Mouse (Mus musculus): Measurements from ENCODE around the gene Lrmp. TPM values are rescaled to one million over a fixed set of nuclear protein-coding genes. Genes with fewer than 3 reads are reported as not detected.

The Lrmp gene
- total and polyA plus RNA-seq, 3 experiments: 92.3 to 163 (median 155) TPM

- no peak; the same call in 1 of the 2 replicates for TF ChIP-seq POLR2AphosphoS2 (IDR thresholded peaks at IDR 0.05; ENCODE audit: low read depth, low read length)
Measured at GRCm38 (mm10) chr6:145123136-145124060, 7.9 kb downstream of the Lrmp start (continued).

GRCm38 (mm10) chr6:145124621-145125020 lies 9.2 kb downstream of the Lrmp start:
- no peak for DNase-seq (ENCODE audit: extremely low read depth)
- H3K4me2 ChIP-seq (ENCODE audit: insufficient read depth, low read depth, poor library complexity, severe bottlenecking): peak overlapping the region; percentile 18; the same call in 1 of the 2 replicates
- H3K4me1 ChIP-seq (ENCODE audit: control insufficient read depth in 1 of 2, insufficient read depth in 2 of 2): peaks cover 14 to 51% of the 10 kb centered on the region in 2 experiments
- TF ChIP-seq PAX5 (IDR thresholded peaks at IDR 0.05; ENCODE audit: low read length) (no peak), GABPA (IDR thresholded peaks at IDR 0.05; ENCODE audit: insufficient replicate concordance, low read depth, low read length) (no peak), RAD21 (IDR thresholded peaks at IDR 0.05; ENCODE audit: low read depth, low read length) (no peak), ZNF384 (IDR thresholded peaks at IDR 0.05; ENCODE audit: low read depth, low read length) (peak; percentile 56)
- no peak overlapping the region for H3K27ac ChIP-seq (ENCODE audit: insufficient read depth, low read depth)
- H3K27me3 ChIP-seq (replicated peaks): no peaks in the 10 kb centered on the region
- H3K9me3 ChIP-seq (replicated peaks; ENCODE audit: low read length): peaks cover 12% of the 10 kb centered on the region
- H3K36me3 ChIP-seq (replicated peaks in 1 of 2; ENCODE audit: control insufficient read depth in 1 of 2, insufficient read depth in 1 of 2, low read length in 1 of 2): peaks cover 7 to 45% of the 10 kb centered on the region in 2 experiments
- peaks cover 53% of the 10 kb centered on the region for H3K79me2 ChIP-seq (replicated peaks; ENCODE audit: control insufficient read depth, extremely low read depth, insufficient read depth, poor library complexity, severe bottlenecking)
- dilution Hi-C loops (cut with MboI; ENCODE audit: extremely low pct_ligation_motif_present, extremely low pct_unique_long_range_greater_than_20kb, low sequenced_read_pairs): no loop called here
- no peak overlapping the region for H3K4me3 ChIP-seq (replicated peaks in 1 of 3; ENCODE audit: low read depth in 2 of 3, low read length in 2 of 3, poor library complexity in 1 of 3)
- in situ Hi-C loops (cut with MboI; ENCODE audit: low pct_ligation_motif_present, low pct_unique_long_range_greater_than_20kb, low sequenced_read_pairs): no loop called here
- H3K9ac ChIP-seq (ENCODE audit: insufficient read depth, low read depth): no peak overlapping the region

DNA sequence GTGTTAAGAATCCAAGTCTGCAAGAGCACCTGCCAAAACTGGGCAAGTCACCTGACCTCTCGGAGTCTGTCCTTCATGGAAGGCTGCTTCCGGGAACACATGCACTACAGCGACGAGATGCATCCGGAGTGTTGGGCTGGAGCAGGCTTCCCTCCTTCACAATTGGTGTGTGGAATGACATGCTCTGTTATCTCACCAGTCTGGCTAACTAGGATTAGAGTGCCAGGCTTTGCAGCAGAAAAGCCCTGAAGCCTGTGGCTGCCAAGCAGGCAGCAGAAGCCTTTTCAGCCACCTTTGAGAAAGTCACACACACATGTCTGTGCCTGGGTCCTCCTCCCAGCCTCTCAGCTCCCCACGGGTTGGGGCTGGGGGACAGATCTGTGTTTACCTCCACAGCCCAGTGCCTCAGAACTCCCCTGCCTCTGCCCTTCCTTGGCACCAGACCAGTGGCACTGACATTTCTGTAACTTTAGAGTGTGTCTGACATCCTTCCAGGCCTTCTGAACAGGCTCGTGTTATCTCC lies 10.2 kb downstream of the Lrmp start:
- Histone ChIP-seq H3K4me3 (replicated peaks in 1 of 3; ENCODE audit: low read depth in 2 of 3, low read length in 2 of 3, poor library complexity in 1 of 3) (no peak overlapping the region), H3K27ac (ENCODE audit: insufficient read depth, low read depth) (no peak overlapping the region), H3K4me1 (ENCODE audit: control insufficient read depth in 1 of 2, insufficient read depth in 2 of 2) (peaks cover 12 to 44% of the 10 kb centered on the region in 2 experiments), H3K4me2 (ENCODE audit: insufficient read depth, low read depth, poor library complexity, severe bottlenecking) (no peak overlapping the region), H3K36me3 (replicated peaks in 1 of 2; ENCODE audit: control insufficient read depth in 1 of 2, insufficient read depth in 1 of 2, low read length in 1 of 2) (peaks cover 7 to 53% of the 10 kb centered on the region in 2 experiments), H3K27me3 (replicated peaks) (no peaks in the 10 kb centered on the region), H3K9ac (ENCODE audit: insufficient read depth, low read depth) (no peak overlapping the region), H3K9me3 (replicated peaks; ENCODE audit: low read length) (peaks cover 12% of the 10 kb centered on the region), H3K79me2 (replicated peaks; ENCODE audit: control insufficient read depth, extremely low read depth, insufficient read depth, poor library complexity, severe bottlenecking) (peaks cover 53% of the 10 kb centered on the region)
- dilution Hi-C loops (cut with MboI; ENCODE audit: extremely low pct_ligation_motif_present, extremely low pct_unique_long_range_greater_than_20kb, low sequenced_read_pairs): no loop called here
- DNase-seq (ENCODE audit: extremely low read depth): no peak
- in situ Hi-C loops (cut with MboI; ENCODE audit: low pct_ligation_motif_present, low pct_unique_long_range_greater_than_20kb, low sequenced_read_pairs): no loop called here
- TF ChIP-seq SIN3A (IDR thresholded peaks at IDR 0.05; ENCODE audit: low read length): 0 out of 2 replicates have a peak, but pooled peaks have one; percentile 25
- no peak for TF ChIP-seq MYC (IDR thresholded peaks at IDR 0.05; ENCODE audit: low read depth, low read length)
- no peak for TF ChIP-seq USF1 (IDR thresholded peaks at IDR 0.05; ENCODE audit: low read depth, low read length)

DNA sequence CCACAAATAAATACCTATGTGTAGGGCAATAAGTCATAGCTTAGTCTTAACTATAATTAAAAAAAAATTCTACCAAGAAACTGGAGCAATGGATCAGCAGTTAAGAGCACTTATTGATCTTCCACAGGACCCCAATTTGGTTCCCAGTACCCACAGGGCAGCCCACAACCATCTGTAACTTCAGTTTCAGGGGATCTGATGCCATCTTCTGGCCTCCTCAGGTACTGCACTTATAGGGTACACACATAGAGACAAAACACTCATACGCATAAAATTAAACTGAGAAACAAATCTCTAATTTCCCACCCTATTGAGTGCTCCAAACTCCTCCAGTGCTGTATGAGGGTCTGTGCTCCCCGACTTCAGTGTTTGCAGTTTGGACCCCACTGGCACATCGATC lies 12.2 kb downstream of the Lrmp start:
- no peak for DNase-seq (ENCODE audit: extremely low read depth)
- Histone ChIP-seq H3K4me2 (ENCODE audit: insufficient read depth, low read depth, poor library complexity, severe bottlenecking) (no peak overlapping the region), H3K4me1 (ENCODE audit: control insufficient read depth in 1 of 2, insufficient read depth in 2 of 2) (peaks cover 12 to 42% of the 10 kb centered on the region in 2 experiments), H3K27me3 (replicated peaks) (no peaks in the 10 kb centered on the region), H3K9me3 (replicated peaks; ENCODE audit: low read length) (peaks cover 12% of the 10 kb centered on the region), H3K27ac (ENCODE audit: insufficient read depth, low read depth) (no peak overlapping the region), H3K4me3 (replicated peaks in 1 of 3; ENCODE audit: low read depth in 2 of 3, low read length in 2 of 3, poor library complexity in 1 of 3) (no peak overlapping the region), H3K36me3 (replicated peaks in 1 of 2; ENCODE audit: control insufficient read depth in 1 of 2, insufficient read depth in 1 of 2, low read length in 1 of 2) (peaks cover 9 to 66% of the 10 kb centered on the region in 2 experiments), H3K9ac (ENCODE audit: insufficient read depth, low read depth) (no peak overlapping the region), H3K79me2 (replicated peaks; ENCODE audit: control insufficient read depth, extremely low read depth, insufficient read depth, poor library complexity, severe bottlenecking) (peaks cover 53% of the 10 kb centered on the region)
- in situ Hi-C loops (cut with MboI; ENCODE audit: low pct_ligation_motif_present, low pct_unique_long_range_greater_than_20kb, low sequenced_read_pairs): no loop called here
- dilution Hi-C loops (cut with MboI; ENCODE audit: extremely low pct_ligation_motif_present, extremely low pct_unique_long_range_greater_than_20kb, low sequenced_read_pairs): no loop called here
- TF ChIP-seq MEF2A (IDR thresholded peaks at IDR 0.05; ENCODE audit: borderline replicate concordance, low read depth, low read length) (no peak), CHD2 (IDR thresholded peaks at IDR 0.05; ENCODE audit: low read length) (no peak), ZKSCAN1 (IDR thresholded peaks at IDR 0.05; ENCODE audit: borderline replicate concordance, low read depth, low read length) (no peak), JUND (conservative IDR thresholded peaks at IDR 0.05; ENCODE audit: low read depth, low read length) (no peak), EP300 (IDR thresholded peaks at IDR 0.05; ENCODE audit: low read length) (no peak), POLR2A (IDR thresholded peaks at IDR 0.05; ENCODE audit: low read depth, low read length) (no peak), SIN3A (IDR thresholded peaks at IDR 0.05; ENCODE audit: low read length) (no peak), ZC3H11A (IDR thresholded peaks at IDR 0.05; ENCODE audit: low read depth, low read length) (no peak), MXI1 (IDR thresholded peaks at IDR 0.05; ENCODE audit: low read depth, low read length) (no peak), CHD1 (IDR thresholded peaks at IDR 0.05; ENCODE audit: low read depth, low read length) (no peak), USF1 (IDR thresholded peaks at IDR 0.05; ENCODE audit: low read depth, low read length) (no peak), IRF4 (IDR thresholded peaks at IDR 0.05; ENCODE audit: low read depth, low read length) (no peak), MAFK (IDR thresholded peaks at IDR 0.05; ENCODE audit: insufficient replicate concordance, low read length) (no peak), SMC3 (IDR thresholded peaks at IDR 0.05; ENCODE audit: low read depth, low read length) (peak; percentile 64), ZNF384 (IDR thresholded peaks at IDR 0.05; ENCODE audit: low read depth, low read length) (no peak), GABPA (IDR thresholded peaks at IDR 0.05; ENCODE audit: insufficient replicate concordance, low read depth, low read length) (no peak), CTCF (conservative IDR thresholded peaks at IDR 0.05 in 1 of 2, IDR thresholded peaks at IDR 0.05 in 1 of 2; ENCODE audit: low read depth in 2 of 2, low read length in 2 of 2) (peak; percentile 23 to 56; a peak in 2 of 4 replicates), RAD21 (IDR thresholded peaks at IDR 0.05; ENCODE audit: low read depth, low read length) (peak; percentile 49)

All from CH12.LX (cell line).